24 mouse cellular contexts compared by ENCODE assay signal in the genomic region with DNA sequence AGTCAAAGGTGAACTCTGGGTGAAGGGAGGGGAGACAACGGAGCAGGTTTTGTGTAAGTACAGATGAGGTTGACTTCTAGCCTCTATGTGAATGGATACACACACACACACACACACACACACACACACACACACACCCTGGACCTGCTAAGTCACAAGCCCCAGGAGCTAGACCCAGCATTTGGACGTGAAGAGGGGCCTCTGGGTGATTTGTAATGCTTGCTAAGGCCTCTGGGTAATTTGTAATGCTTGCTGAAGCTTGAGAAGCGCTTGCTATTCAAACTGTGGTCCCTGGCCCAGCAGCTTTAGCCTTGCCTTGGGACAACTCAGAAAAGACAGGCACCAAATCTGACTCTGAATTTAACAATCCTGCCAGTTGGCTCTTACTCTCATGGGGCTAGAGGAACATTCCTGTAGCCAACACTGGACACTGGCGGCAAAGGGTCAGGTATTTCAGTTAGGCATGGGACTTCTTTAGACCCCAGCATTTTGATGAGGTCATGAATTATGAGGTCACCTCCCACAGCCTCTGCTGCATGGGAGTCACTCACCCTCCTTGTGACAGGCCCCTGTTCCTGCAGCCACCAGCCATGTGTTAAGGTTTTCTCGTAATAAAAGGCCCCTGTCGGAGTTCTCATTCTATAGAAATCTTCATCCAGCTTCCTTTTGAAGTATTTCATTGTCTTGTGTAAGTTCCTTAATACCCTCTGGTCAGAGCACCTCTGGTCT.
DNase-seq lines count a peak whose midpoint lies in the region; ATAC-seq and TF ChIP-seq lines count a peak whose summit lies in the region.
"Had no signal": no experiment of that assay in that cellular context is flagged by ENCODE, and none has a peak within 500 bp of the region (broad histone marks: within the 10 kb centered on the region; RNA-seq: fewer than 3 reads in every experiment).

No protein-coding gene starts in this region.

- H3K4me1 ChIP-seq in hindbrain, embryonic 16.5 days (ENCODE audit: control insufficient read depth, insufficient read depth, low read depth, low read length) = peaks cover 3% of the 10 kb centered on the region; the same call in 1 of the 2 replicates
- H3K4me1 ChIP-seq in hindbrain, embryonic 11.5 days (replicated peaks; ENCODE audit: control insufficient read depth, insufficient read depth, low read length) = peaks cover 5% of the 10 kb centered on the region
- peaks cover 48% of the 10 kb centered on the region for H3K4me1 ChIP-seq in midbrain, embryonic 10.5 days
- peaks cover 8% of the 10 kb centered on the region; the same call in 1 of the 2 replicates for H3K4me1 ChIP-seq in midbrain, embryonic 16.5 days (ENCODE audit: control insufficient read depth, insufficient read depth, low read length)
- no peaks in the 10 kb centered on the region for H3K4me1 ChIP-seq in thymus, adult 2 months (replicated peaks; ENCODE audit: control insufficient read depth, insufficient read depth, low read length)
- H3K4me1 ChIP-seq: intestine, embryonic 15.5 days; liver, embryonic 12.5 days had no signal

- H3K9me3 ChIP-seq in hindbrain, embryonic 16.5 days (ENCODE audit: control insufficient read depth, low read length) = no peaks in the 10 kb centered on the region
- no peaks in the 10 kb centered on the region for H3K9me3 ChIP-seq in hindbrain, embryonic 11.5 days (ENCODE audit: control insufficient read depth, low read length)
- no peaks in the 10 kb centered on the region for H3K9me3 ChIP-seq in midbrain, embryonic 10.5 days (replicated peaks)
- H3K9me3 ChIP-seq in midbrain, embryonic 16.5 days (replicated peaks; ENCODE audit: control insufficient read depth, low read length, poor library complexity, severe bottlenecking) = no peaks in the 10 kb centered on the region
- H3K9me3 ChIP-seq: heart, embryonic 12.5 days; hindbrain, embryonic 12.5 days; intestine, embryonic 15.5 days; limb, embryonic 12.5 days; liver, embryonic 12.5 days had no signal

- WGBS in hindbrain, embryonic 16.5 days = 52% methylated on average over 6 of the region's 6 CpGs
- 36% methylated on average over 6 of the region's 6 CpGs for WGBS in hindbrain, embryonic 11.5 days
- 45% methylated on average over 6 of the region's 6 CpGs for WGBS in midbrain, embryonic 10.5 days
- 51% methylated on average over 6 of the region's 6 CpGs for WGBS in midbrain, embryonic 16.5 days
- WGBS in thymus, adult 2 months = 86% methylated on average over 6 of the region's 6 CpGs

- TF ChIP-seq CTCF in thymus, adult 2 months (IDR thresholded peaks at IDR 0.05; ENCODE audit: borderline replicate concordance, control insufficient read depth, extremely low read depth, insufficient read depth, low read length, poor library complexity) = no peak

- DNase-seq in adrenal gland, postnatal 14 days = peak; percentile 12
- DNase-seq in adrenal gland, adult 18-20 months (ENCODE audit: low spot score in 2 of 2) = no peak
- DNase-seq in hindbrain, embryonic 11.5 days (ENCODE audit: low spot score) = no peak
- no peak for DNase-seq in midbrain, embryonic 10.5 days (ENCODE audit: low spot score)
- peak; percentile 24 for DNase-seq in embryo, embryonic 11 days
- no peak for DNase-seq in thymus, adult 2 months
- DNase-seq: adrenal gland, postnatal 25 days; cerebellum, adult 9-10 months; forebrain, postnatal 0 days; gastrocnemius, postnatal 14 days; heart, adult 11 months; heart, postnatal 10 days; kidney, postnatal 10 days; lung, adult 18-20 months; lung, postnatal 10 days; midbrain, embryonic 14.5 days; thymus, postnatal 14 days had no signal

- H3K36me3 ChIP-seq in hindbrain, embryonic 16.5 days (ENCODE audit: control insufficient read depth, insufficient read depth, low read length) = no peaks in the 10 kb centered on the region
- no peaks in the 10 kb centered on the region for H3K36me3 ChIP-seq in hindbrain, embryonic 11.5 days (ENCODE audit: control insufficient read depth, insufficient read depth, low read length)
- H3K36me3 ChIP-seq in midbrain, embryonic 10.5 days = no peaks in the 10 kb centered on the region
- no peaks in the 10 kb centered on the region for H3K36me3 ChIP-seq in midbrain, embryonic 16.5 days (ENCODE audit: control insufficient read depth, insufficient read depth, low read length)
- no peaks in the 10 kb centered on the region for H3K36me3 ChIP-seq in thymus, adult 2 months (ENCODE audit: control insufficient read depth, insufficient read depth, low read length)
- H3K36me3 ChIP-seq: heart, embryonic 12.5 days; hindbrain, embryonic 12.5 days; intestine, embryonic 15.5 days; limb, embryonic 12.5 days; liver, embryonic 12.5 days had no signal

- no peak overlapping the region for H3K9ac ChIP-seq in hindbrain, embryonic 16.5 days (ENCODE audit: low read depth, low read length)
- H3K9ac ChIP-seq in hindbrain, embryonic 11.5 days (ENCODE audit: low read depth, low read length) = no peak overlapping the region
- no peak overlapping the region for H3K9ac ChIP-seq in midbrain, embryonic 16.5 days (ENCODE audit: low read depth, low read length)
- H3K9ac ChIP-seq: heart, embryonic 12.5 days; hindbrain, embryonic 12.5 days; intestine, embryonic 15.5 days; limb, embryonic 12.5 days; liver, embryonic 12.5 days had no signal

- no peak for TF ChIP-seq POLR2A in thymus, adult 2 months (IDR thresholded peaks at IDR 0.05; ENCODE audit: control insufficient read depth, extremely low read depth, insufficient read depth, low read length, poor library complexity)

- H3K4me3 ChIP-seq in hindbrain, embryonic 16.5 days (ENCODE audit: low read length) = no peak overlapping the region
- no peak overlapping the region for H3K4me3 ChIP-seq in hindbrain, embryonic 11.5 days (ENCODE audit: low read depth, low read length)
- no peak overlapping the region for H3K4me3 ChIP-seq in midbrain, embryonic 10.5 days
- no peak overlapping the region for H3K4me3 ChIP-seq in midbrain, embryonic 16.5 days (ENCODE audit: low read depth, low read length)
- no peak overlapping the region for H3K4me3 ChIP-seq in thymus, adult 2 months (ENCODE audit: control insufficient read depth, insufficient read depth, low read length)
- H3K4me3 ChIP-seq: heart, embryonic 12.5 days; hindbrain, embryonic 12.5 days; intestine, embryonic 15.5 days; limb, embryonic 12.5 days; liver, embryonic 12.5 days had no signal

- no peak overlapping the region for H3K4me2 ChIP-seq in hindbrain, embryonic 16.5 days (ENCODE audit: low read length)
- H3K4me2 ChIP-seq in hindbrain, embryonic 11.5 days (replicated peaks; ENCODE audit: low read depth, low read length) = no peak overlapping the region
- no peak overlapping the region for H3K4me2 ChIP-seq in midbrain, embryonic 16.5 days (ENCODE audit: low read length)
- H3K4me2 ChIP-seq: heart, embryonic 12.5 days; hindbrain, embryonic 12.5 days; intestine, embryonic 15.5 days; limb, embryonic 12.5 days; liver, embryonic 12.5 days had no signal

- no peak overlapping the region for H3K27ac ChIP-seq in hindbrain, embryonic 16.5 days (ENCODE audit: low read depth, low read length)
- no peak overlapping the region for H3K27ac ChIP-seq in hindbrain, embryonic 11.5 days (ENCODE audit: low read depth, low read length)
- H3K27ac ChIP-seq in midbrain, embryonic 10.5 days (replicated peaks) = peak overlapping the region; percentile 49; the same call in 1 of the 2 replicates
- no peak overlapping the region for H3K27ac ChIP-seq in midbrain, embryonic 16.5 days (ENCODE audit: low read length)
- H3K27ac ChIP-seq in thymus, adult 2 months (ENCODE audit: control insufficient read depth, insufficient read depth, low read length) = no peak overlapping the region
- H3K27ac ChIP-seq: hindbrain, embryonic 12.5 days; intestine, embryonic 15.5 days; limb, embryonic 12.5 days; liver, embryonic 12.5 days had no signal

- ATAC-seq in hindbrain, embryonic 16.5 days = 0 out of 2 replicates have a peak, but pooled peaks have one; percentile 12
- ATAC-seq in hindbrain, embryonic 11.5 days (ENCODE audit: low FRiP score) = no peak
- no peak for ATAC-seq in midbrain, embryonic 16.5 days
- ATAC-seq: forebrain, postnatal 0 days; intestine, embryonic 15.5 days; liver, embryonic 12.5 days had no signal

- no peaks in the 10 kb centered on the region for H3K27me3 ChIP-seq in hindbrain, embryonic 16.5 days (replicated peaks; ENCODE audit: control insufficient read depth, insufficient read depth, low read length)
- no peaks in the 10 kb centered on the region for H3K27me3 ChIP-seq in hindbrain, embryonic 11.5 days (ENCODE audit: control insufficient read depth, insufficient read depth, low read length)
- H3K27me3 ChIP-seq in midbrain, embryonic 10.5 days (ENCODE audit: low read depth, poor library complexity, severe bottlenecking) = peaks cover 11% of the 10 kb centered on the region; the same call in 1 of the 2 replicates
- H3K27me3 ChIP-seq in midbrain, embryonic 16.5 days (ENCODE audit: control insufficient read depth, insufficient read depth, low read depth, low read length) = no peaks in the 10 kb centered on the region
- no peaks in the 10 kb centered on the region for H3K27me3 ChIP-seq in thymus, adult 2 months (ENCODE audit: control insufficient read depth, insufficient read depth, low read length)
- H3K27me3 ChIP-seq: hindbrain, embryonic 12.5 days; intestine, embryonic 15.5 days; limb, embryonic 12.5 days; liver, embryonic 12.5 days had no signal

Comparison
In these comparisons a context has a peak if more than half of its experiments do, and no peak if none do; other contexts are left out.
1. DNase-seq: peak in adrenal gland, postnatal 14 days (single experiment) and embryo, embryonic 11 days (single experiment); none in adrenal gland, adult 18-20 months (0 of 2), hindbrain, embryonic 11.5 days (single experiment), midbrain, embryonic 10.5 days (single experiment) and thymus, adult 2 months (single experiment).